Mouse (Mus musculus) cerebellum, postnatal 14 days (tissue): ENCODE results near the gene Ncs1.

Source experiments
- DNase-seq, 2 experiments: peaks; one replicate each; pipeline ENCODE4 v3.0.0; 2021; ENCODE audit warnings: mixed read lengths in 2 of 2

Ncs1 gene

GRCm38 (mm10) chr2:31245491-31246141, at the start of gene Ncs1:
TSS of gene Ncs1 (plus strand) at chr2:31245823.
- peak; percentile 79 to 86 for DNase-seq

GRCm38 (mm10) chr2:31198621-31199020, 47.0 kb upstream of the Ncs1 start:
- DNase-seq, result no peak

- DNase-seq, result no peak
Observed at GRCm38 (mm10) chr2:31200051-31200450, 45.6 kb upstream of the Ncs1 start.

- no peak for DNase-seq
Observed at GRCm38 (mm10) chr2:31201851-31202250, 43.8 kb upstream of the Ncs1 start.

- DNase-seq, result no peak
Observed at GRCm38 (mm10) chr2:31202357-31202756, 43.3 kb upstream of the Ncs1 start.

- DNase-seq, result no peak
Observed at GRCm38 (mm10) chr2:31202956-31203355, 42.7 kb upstream of the Ncs1 start.

GRCm38 (mm10) chr2:31204677-31205076, 40.9 kb upstream of the Ncs1 start:
- no peak for DNase-seq

- no peak for DNase-seq
Observed at GRCm38 (mm10) chr2:31206211-31206610, 39.4 kb upstream of the Ncs1 start.

- no peak for DNase-seq
Observed at GRCm38 (mm10) chr2:31206882-31207281, 38.7 kb upstream of the Ncs1 start.

GRCm38 (mm10) chr2:31208544-31209142, 37.0 kb upstream of the Ncs1 start:
- no peak for DNase-seq

GRCm38 (mm10) chr2:31209525-31209924, 36.1 kb upstream of the Ncs1 start:
- peak in 1 of 2 experiments; percentile 60 for DNase-seq

- no peak for DNase-seq
Observed at GRCm38 (mm10) chr2:31210144-31210847, 35.3 kb upstream of the Ncs1 start.

GRCm38 (mm10) chr2:31211204-31211603, 34.4 kb upstream of the Ncs1 start:
- no peak for DNase-seq

- DNase-seq, result peak in 1 of 2 experiments; percentile 53
Observed at GRCm38 (mm10) chr2:31214211-31214796, 31.3 kb upstream of the Ncs1 start.

GRCm38 (mm10) chr2:31218611-31219010, 27.0 kb upstream of the Ncs1 start:
- peak in 1 of 2 experiments; percentile 57 for DNase-seq

GRCm38 (mm10) chr2:31219470-31219869, 26.2 kb upstream of the Ncs1 start:
- DNase-seq, result no peak

GRCm38 (mm10) chr2:31220844-31221243, 24.8 kb upstream of the Ncs1 start:
- no peak for DNase-seq

GRCm38 (mm10) chr2:31221582-31221981, 24.0 kb upstream of the Ncs1 start:
- no peak for DNase-seq

GRCm38 (mm10) chr2:31228768-31229311, 16.8 kb upstream of the Ncs1 start:
- no peak for DNase-seq

- peak; percentile 39 to 60 for DNase-seq
Observed at GRCm38 (mm10) chr2:31239203-31239696, 6.4 kb upstream of the Ncs1 start.

GRCm38 (mm10) chr2:31239833-31240232, 5.8 kb upstream of the Ncs1 start:
- no peak for DNase-seq

GRCm38 (mm10) chr2:31241639-31242038, 4.0 kb upstream of the Ncs1 start:
- peak in 1 of 2 experiments; percentile 54 for DNase-seq

- DNase-seq, result peak; percentile 40 to 55
Observed at GRCm38 (mm10) chr2:31244216-31244615, 1.4 kb upstream of the Ncs1 start.
